Mouse (Mus musculus) myocyte (in vitro differentiated cells): ENCODE results near the gene Med13l. TPM values are rescaled to one million over a fixed set of nuclear protein-coding genes. Genes with fewer than 3 reads are reported as not detected.

Experiments
- H3K27me3 ChIP-seq: one replicate; pipeline ENCODE4 v1.6.1; 2011; ENCODE audit not compliant: control insufficient read depth, insufficient read depth, insufficient read length
- H3K36me3 ChIP-seq: one replicate; pipeline ENCODE4 v1.6.1; 2011; ENCODE audit not compliant: control insufficient read depth, insufficient read depth
- H3K4me2 ChIP-seq: one replicate; pipeline ENCODE4 v1.6.1; 2011; ENCODE audit warnings: low read depth, control low read depth
- H3K4me3 ChIP-seq: one replicate; pipeline ENCODE4 v1.5.1; 2011; ENCODE audit warnings: mild to moderate bottlenecking, control low read depth, moderate library complexity
- H3K79me2 ChIP-seq: one replicate; pipeline ENCODE4 v1.6.1; 2011; ENCODE audit not compliant: control insufficient read depth, insufficient read depth
- H3ac ChIP-seq: one replicate; pipeline ENCODE4 v1.6.1; 2011; ENCODE audit not compliant: control insufficient read depth, insufficient read length
- CEBPB ChIP-seq: IDR thresholded peaks from 2 replicates; pipeline ENCODE4 v1.6.1; 2011; ENCODE audit warnings: mild to moderate bottlenecking, moderate library complexity; ENCODE audit not compliant: poor library complexity, insufficient read depth, severe bottlenecking
- E2F4 ChIP-seq: IDR thresholded peaks from one replicate; pipeline ENCODE4 v1.6.1; 2011; ENCODE audit warnings: mild to moderate bottlenecking, control low read depth, moderate library complexity; ENCODE audit not compliant: insufficient read depth
- MAX ChIP-seq: IDR thresholded peaks from one replicate; pipeline ENCODE4 v1.6.1; 2011; ENCODE audit warnings: low read depth, mild to moderate bottlenecking, control low read depth
- MYOD1 ChIP-seq, 3 experiments: IDR thresholded peaks; one replicate each; pipeline ENCODE4 v1.6.1; 2011; ENCODE audit warnings: control low read depth in 2 of 3, low read depth in 2 of 3, mild to moderate bottlenecking in 2 of 3, moderate library complexity in 1 of 3; ENCODE audit not compliant: insufficient read length in 2 of 3, control insufficient read depth in 1 of 3
- MYOG ChIP-seq, 3 experiments: IDR thresholded peaks; one replicate each; pipeline ENCODE4 v1.6.1; 2011; ENCODE audit warnings: control low read depth in 2 of 3, low read depth in 2 of 3, mild to moderate bottlenecking in 2 of 3; ENCODE audit not compliant: insufficient read length in 2 of 3, control insufficient read depth in 1 of 3, insufficient read depth in 1 of 3
- POLR2A ChIP-seq: IDR thresholded peaks from one replicate; pipeline ENCODE4 v1.6.1; 2011; ENCODE audit warnings: low read depth, mild to moderate bottlenecking, control low read depth, moderate library complexity; ENCODE audit not compliant: insufficient read length
- POLR2AphosphoS2 ChIP-seq: IDR thresholded peaks from one replicate; pipeline ENCODE4 v1.6.1; 2011; ENCODE audit warnings: low read depth, control low read depth; ENCODE audit not compliant: insufficient read length
- REST ChIP-seq: IDR thresholded peaks from one replicate; pipeline ENCODE4 v1.6.1; 2011; ENCODE audit warnings: mild to moderate bottlenecking, control low read depth, moderate library complexity; ENCODE audit not compliant: insufficient read depth, insufficient read length
- SRF ChIP-seq: IDR thresholded peaks from one replicate; pipeline ENCODE4 v1.6.1; 2011; ENCODE audit warnings: low read depth; ENCODE audit not compliant: control insufficient read depth, insufficient read length
- TCF12 ChIP-seq: IDR thresholded peaks from one replicate; pipeline ENCODE4 v1.6.1; 2011; ENCODE audit warnings: mild to moderate bottlenecking, control low read depth; ENCODE audit not compliant: poor library complexity, insufficient read depth, severe bottlenecking
- TCF3 ChIP-seq: IDR thresholded peaks from one replicate; pipeline ENCODE4 v1.6.1; 2011; ENCODE audit warnings: low read depth, control low read depth; ENCODE audit not compliant: insufficient read length
- USF1 ChIP-seq: IDR thresholded peaks from one replicate; pipeline ENCODE4 v1.6.1; 2011; ENCODE audit warnings: low read depth, mild to moderate bottlenecking, control low read depth, moderate library complexity
- polyA plus RNA-seq: library from polyadenylated mRNA; unstranded; fragments of >200 nt; fragmentation: generic; extraction: Trizol; gene quantifications from one replicate; pipeline ENCODE4 v1.2.1, GENCODE M21; 2012; ENCODE audit warnings: missing spikeins

Med13l gene
- polyA plus RNA-seq, 1 experiment = 7.4 TPM

- H3ac ChIP-seq = no peak overlapping the region
- no peak overlapping the region for H3K4me3 ChIP-seq
- H3K27me3 ChIP-seq = no peaks in the 10 kb centered on the region
- H3K4me2 ChIP-seq = no peak overlapping the region
- no peaks in the 10 kb centered on the region for H3K79me2 ChIP-seq
- H3K36me3 ChIP-seq = peaks cover 19% of the 10 kb centered on the region
- no peak for TF ChIP-seq POLR2A
- TF ChIP-seq MYOG (IDR thresholded peaks at IDR 0.05; ENCODE audit: control insufficient read depth in 1 of 3, insufficient read depth in 1 of 3, insufficient read length in 2 of 3, low read depth in 2 of 3) = no peak
- no peak for TF ChIP-seq POLR2AphosphoS2
- TF ChIP-seq TCF12 = no peak
- TF ChIP-seq MAX = no peak
- TF ChIP-seq USF1 = no peak
Observed at GRCm38 (mm10) chr5:118747026-118747425, 186.5 kb downstream of the Med13l start.

- TF ChIP-seq REST = no peak
- no peak for TF ChIP-seq POLR2A
- TF ChIP-seq MYOD1 (IDR thresholded peaks at IDR 0.05; ENCODE audit: control insufficient read depth in 1 of 3, insufficient read length in 2 of 3, low read depth in 2 of 3) = no peak
- TF ChIP-seq E2F4 = no peak
- no peak for TF ChIP-seq TCF3
- no peak for TF ChIP-seq MYOG (IDR thresholded peaks at IDR 0.05; ENCODE audit: control insufficient read depth in 1 of 3, insufficient read depth in 1 of 3, insufficient read length in 2 of 3, low read depth in 2 of 3)
- TF ChIP-seq MAX = no peak
- TF ChIP-seq CEBPB = no peak
- TF ChIP-seq TCF12 = no peak
- no peak for TF ChIP-seq SRF
- Histone ChIP-seq H3K79me2 (no peaks in the 10 kb centered on the region), H3K4me2 (no peak overlapping the region), H3K27me3 (no peaks in the 10 kb centered on the region), H3K36me3 (peaks cover 29% of the 10 kb centered on the region), H3K4me3 (no peak overlapping the region), H3ac (no peak overlapping the region)
Observed at GRCm38 (mm10) chr5:118751446-118752179, 191.1 kb downstream of the Med13l start.

GRCm38 (mm10) chr5:118752868-118753267 lies 192.4 kb downstream of the Med13l start:
- H3K4me2 ChIP-seq = no peak overlapping the region
- no peak overlapping the region for H3ac ChIP-seq
- peaks cover 31% of the 10 kb centered on the region for H3K36me3 ChIP-seq
- TF ChIP-seq REST (no peak), CEBPB (no peak), TCF3 (no peak), MYOD1 (IDR thresholded peaks at IDR 0.05; ENCODE audit: control insufficient read depth in 1 of 3, insufficient read length in 2 of 3, low read depth in 2 of 3) (no peak), POLR2A (no peak), SRF (no peak), MYOG (IDR thresholded peaks at IDR 0.05; ENCODE audit: control insufficient read depth in 1 of 3, insufficient read depth in 1 of 3, insufficient read length in 2 of 3, low read depth in 2 of 3) (no peak), TCF12 (no peak), USF1 (no peak), MAX (no peak), E2F4 (no peak)
- no peak overlapping the region for H3K4me3 ChIP-seq
- H3K79me2 ChIP-seq = no peaks in the 10 kb centered on the region
- no peaks in the 10 kb centered on the region for H3K27me3 ChIP-seq

GRCm38 (mm10) chr5:118753471-118754044 lies 193.1 kb downstream of the Med13l start:
- H3K27me3 ChIP-seq = no peaks in the 10 kb centered on the region
- TF ChIP-seq TCF3 = no peak
- peak; percentile 21 for TF ChIP-seq USF1
- no peaks in the 10 kb centered on the region for H3K79me2 ChIP-seq
- no peak overlapping the region for H3ac ChIP-seq
- no peak overlapping the region for H3K4me3 ChIP-seq
- H3K4me2 ChIP-seq = no peak overlapping the region
- H3K36me3 ChIP-seq = peaks cover 27% of the 10 kb centered on the region

- Histone ChIP-seq H3K36me3 (peaks cover 22% of the 10 kb centered on the region), H3K27me3 (no peaks in the 10 kb centered on the region), H3K4me2 (no peak overlapping the region), H3ac (no peak overlapping the region), H3K79me2 (no peaks in the 10 kb centered on the region), H3K4me3 (no peak overlapping the region)
- no peak for TF ChIP-seq CEBPB
- no peak for TF ChIP-seq REST
- TF ChIP-seq POLR2A = no peak
- TF ChIP-seq TCF12 = no peak
- no peak for TF ChIP-seq MYOD1 (IDR thresholded peaks at IDR 0.05; ENCODE audit: control insufficient read depth in 1 of 3, insufficient read length in 2 of 3, low read depth in 2 of 3)
- no peak for TF ChIP-seq E2F4
- no peak for TF ChIP-seq MYOG (IDR thresholded peaks at IDR 0.05; ENCODE audit: control insufficient read depth in 1 of 3, insufficient read depth in 1 of 3, insufficient read length in 2 of 3, low read depth in 2 of 3)
- TF ChIP-seq POLR2AphosphoS2 = no peak
- no peak for TF ChIP-seq MAX
- no peak for TF ChIP-seq SRF
- no peak for TF ChIP-seq USF1
- no peak for TF ChIP-seq TCF3
Observed at GRCm38 (mm10) chr5:118754191-118754759, 193.8 kb downstream of the Med13l start.
